Mouse (Mus musculus): Measurements from ENCODE around the gene Nkx2-3. TPM values are rescaled to one million over a fixed set of nuclear protein-coding genes. Genes with fewer than 3 reads are reported as not detected.

Gene Nkx2-3
- total RNA-seq, 4 experiments from 2014 or later = not detected

- no peak for DNase-seq (ENCODE audit: low spot score in 2 of 2)
Measured at GRCm38 (mm10) chr19:43618505-43619030, 6.4 kb downstream of the Nkx2-3 start.

- DNase-seq (ENCODE audit: low spot score in 2 of 2) = no peak
Measured at GRCm38 (mm10) chr19:43619916-43620479, 7.9 kb downstream of the Nkx2-3 start.

GRCm38 (mm10) chr19:43623913-43624312 lies 11.8 kb downstream of the Nkx2-3 start:
- peak in 1 of 2 experiments; percentile 15 for DNase-seq (ENCODE audit: low spot score in 2 of 2)

- DNase-seq (ENCODE audit: low spot score in 2 of 2) = no peak
Measured at GRCm38 (mm10) chr19:43626160-43626559, 14.0 kb downstream of the Nkx2-3 start.

- no peak for DNase-seq (ENCODE audit: low spot score in 2 of 2)
Measured at GRCm38 (mm10) chr19:43627345-43627744, 15.2 kb downstream of the Nkx2-3 start.

- DNase-seq (ENCODE audit: low spot score in 2 of 2) = no peak
Measured at GRCm38 (mm10) chr19:43629088-43629487, 17.0 kb downstream of the Nkx2-3 start.

GRCm38 (mm10) chr19:43630466-43631251 lies 18.5 kb downstream of the Nkx2-3 start:
- peak; percentile 75 to 76 for DNase-seq (ENCODE audit: low spot score in 2 of 2)

- no peak for DNase-seq (ENCODE audit: low spot score in 2 of 2)
Measured at GRCm38 (mm10) chr19:43641833-43642232, 29.7 kb downstream of the Nkx2-3 start.

GRCm38 (mm10) chr19:43642843-43643242 lies 30.7 kb downstream of the Nkx2-3 start:
- no peak for DNase-seq (ENCODE audit: low spot score in 2 of 2)

GRCm38 (mm10) chr19:43645508-43645907 lies 33.4 kb downstream of the Nkx2-3 start:
- no peak for DNase-seq (ENCODE audit: low spot score in 2 of 2)

- no peak for DNase-seq (ENCODE audit: low spot score in 2 of 2)
Measured at GRCm38 (mm10) chr19:43646852-43647251, 34.7 kb downstream of the Nkx2-3 start.

- no peak for DNase-seq (ENCODE audit: low spot score in 2 of 2)
Measured at GRCm38 (mm10) chr19:43647261-43647660, 35.1 kb downstream of the Nkx2-3 start.

GRCm38 (mm10) chr19:43648343-43648742 lies 36.2 kb downstream of the Nkx2-3 start:
- no peak for DNase-seq (ENCODE audit: low spot score in 2 of 2)

- DNase-seq (ENCODE audit: low spot score in 2 of 2) = no peak
Measured at GRCm38 (mm10) chr19:43651241-43651785, 39.2 kb downstream of the Nkx2-3 start.

- peak in 1 of 2 experiments; percentile 41 for DNase-seq (ENCODE audit: low spot score in 2 of 2)
Measured at GRCm38 (mm10) chr19:43655735-43656492, 43.8 kb downstream of the Nkx2-3 start.

- no peak for DNase-seq (ENCODE audit: low spot score in 2 of 2)
Measured at GRCm38 (mm10) chr19:43659632-43660031, 47.5 kb downstream of the Nkx2-3 start.

- no peak for DNase-seq (ENCODE audit: low spot score in 2 of 2)
Measured at GRCm38 (mm10) chr19:43660774-43661173, 48.6 kb downstream of the Nkx2-3 start.

GRCm38 (mm10) chr19:43662176-43662967 lies 50.2 kb downstream of the Nkx2-3 start:
- no peak for DNase-seq (ENCODE audit: low spot score in 2 of 2)

- DNase-seq (ENCODE audit: low spot score in 2 of 2) = no peak
Measured at GRCm38 (mm10) chr19:43663471-43663870, 51.3 kb downstream of the Nkx2-3 start.
